Mouse (Mus musculus) gastrocnemius, postnatal 14 days (tissue): ENCODE results near the gene Ccdc78. TPM values are rescaled to one million over a fixed set of nuclear protein-coding genes. Genes with fewer than 3 reads are reported as not detected.
"Not testable (repeated sequence)": the region's sequence is repeated elsewhere in the genome, so short reads cannot be mapped to it uniquely, and the experiment has no call there.

ENCODE experiments used
- DNase-seq: peaks from one replicate; pipeline ENCODE4 v3.0.0; 2021; ENCODE audit warnings: mixed read lengths
- intact Hi-C: fragments of 180-260 bp; cut with DNase I; formaldehyde crosslinking; loops from one replicate; pipeline ENCODE4 v1.15.1; 2025; ENCODE audit warnings: low total_unique reads
- total RNA-seq, 2 experiments: library from RNA; stranded (reverse); gene quantifications; 2 replicates each; pipeline ENCODE4 v1.2.3; 2021

Gene Ccdc78
- total RNA-seq, 2 experiments from 2014 or later = not detected

DNA sequence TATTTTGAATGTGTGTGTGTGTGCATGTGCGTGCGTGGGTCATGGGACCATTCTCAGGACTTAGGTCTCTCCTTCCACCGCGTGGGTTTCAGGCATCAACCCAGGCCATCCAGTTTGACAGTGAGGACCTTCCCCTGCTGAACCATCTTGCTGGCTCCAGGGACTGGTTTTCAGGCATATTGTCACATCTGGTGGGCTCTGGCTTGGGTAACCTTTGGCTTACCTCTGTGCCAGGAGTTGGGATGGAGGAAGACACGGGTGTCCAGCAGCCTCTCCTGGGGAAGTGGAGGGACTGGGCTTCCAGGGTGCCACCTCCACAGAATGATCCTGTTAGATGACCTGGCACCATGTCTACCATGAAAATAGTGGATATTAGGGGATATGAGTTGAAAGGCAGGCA, 8.4 kb upstream of the Ccdc78 start:
- intact Hi-C loops = no loop called here
- DNase-seq = no peak

DNA sequence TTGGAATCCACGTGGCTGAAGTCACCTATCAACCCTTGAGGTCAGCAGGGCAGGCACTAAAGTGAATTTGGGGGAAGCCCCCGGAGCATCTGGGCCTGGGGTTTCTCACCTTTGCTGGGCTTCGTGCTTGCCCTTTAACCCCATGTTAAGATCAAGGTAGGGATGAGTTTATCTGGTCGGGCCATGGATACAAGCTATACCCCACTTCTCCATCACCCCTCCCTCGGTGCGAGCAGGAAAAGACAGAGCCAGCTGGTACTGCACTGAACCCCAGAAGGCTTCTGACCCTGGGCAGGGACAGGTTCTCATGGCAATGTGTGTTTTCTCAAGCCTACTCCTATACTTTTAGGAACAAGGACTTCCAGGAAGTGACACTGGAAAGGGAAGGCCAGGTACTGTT, 5.0 kb upstream of the Ccdc78 start:
- intact Hi-C loops = no loop called here
- no peak for DNase-seq

DNA sequence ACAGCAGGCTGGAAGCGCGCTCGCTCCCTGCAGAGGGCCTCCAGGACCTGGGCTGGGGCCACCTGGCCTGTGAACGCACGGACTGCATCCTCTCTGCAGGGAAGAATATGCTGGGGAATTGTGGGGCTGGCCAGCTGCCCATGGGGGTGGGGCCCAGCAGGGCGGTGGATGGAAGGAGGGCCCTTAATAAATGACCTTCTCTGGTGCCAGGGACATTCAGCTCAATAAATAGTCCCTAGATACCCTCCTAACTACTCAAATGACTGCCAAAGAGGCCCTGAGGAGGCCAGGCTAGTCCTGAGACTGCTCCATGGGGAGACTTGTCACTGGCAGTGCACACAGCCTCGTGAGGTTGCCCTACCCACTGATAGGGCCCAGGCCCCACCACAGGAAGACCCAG, 3.3 kb upstream of the Ccdc78 start:
- DNase-seq = no peak
- intact Hi-C loops = no loop called here

DNA sequence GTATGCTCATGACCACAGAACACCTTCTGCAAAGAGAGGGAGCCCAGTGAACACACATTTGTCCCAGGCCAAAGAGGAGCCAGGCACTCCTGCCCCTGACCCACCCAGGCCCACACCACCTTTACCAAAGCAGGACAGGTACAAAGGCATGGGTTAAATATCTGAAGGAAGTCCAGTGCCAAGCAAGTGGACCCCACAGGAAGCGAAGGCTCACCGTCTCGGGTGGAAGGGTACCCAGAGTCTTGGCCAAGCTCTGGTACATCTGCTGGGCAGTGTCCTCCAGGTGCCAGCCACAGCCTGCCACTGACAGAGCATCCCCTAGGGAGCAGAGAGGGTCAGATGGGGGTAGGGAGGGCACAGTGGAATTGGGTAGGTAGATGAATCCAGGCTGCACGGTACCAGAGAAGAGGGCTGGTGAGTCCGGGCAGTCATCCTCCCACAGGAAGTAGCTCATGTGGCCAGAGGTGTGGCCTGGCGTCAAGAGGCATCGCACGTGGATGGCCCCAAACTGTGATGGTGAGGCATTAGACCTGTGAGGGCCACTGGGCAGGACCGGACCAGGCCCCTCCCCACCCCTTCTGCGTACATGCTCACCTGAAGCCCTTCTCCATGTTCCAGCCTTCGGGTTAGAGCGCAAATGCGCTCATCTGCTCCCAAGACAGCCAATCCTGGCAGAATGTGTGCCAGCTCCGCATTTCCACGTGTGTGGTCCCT, 2.4 kb upstream of the Ccdc78 start:
- no peak for DNase-seq
- intact Hi-C loops = no loop called here

GRCm38 (mm10) chr17:25785281-25785745, 1.1 kb upstream of the Ccdc78 start, which contains the start of gene Haghl:
Gene Haghl (minus strand): TSS chr17:25785673.
- intact Hi-C loops = no loop called here

GRCm38 (mm10) chr17:25786781-25787504, 563 bp downstream of the Ccdc78 start:
- no peak for DNase-seq
- intact Hi-C loops = no loop called here

More at GRCm38 (mm10) chr17:25785281-25785745, 1.1 kb upstream of the Ccdc78 start, which contains the start of gene Haghl:
- peak; percentile 95 for DNase-seq

DNA sequence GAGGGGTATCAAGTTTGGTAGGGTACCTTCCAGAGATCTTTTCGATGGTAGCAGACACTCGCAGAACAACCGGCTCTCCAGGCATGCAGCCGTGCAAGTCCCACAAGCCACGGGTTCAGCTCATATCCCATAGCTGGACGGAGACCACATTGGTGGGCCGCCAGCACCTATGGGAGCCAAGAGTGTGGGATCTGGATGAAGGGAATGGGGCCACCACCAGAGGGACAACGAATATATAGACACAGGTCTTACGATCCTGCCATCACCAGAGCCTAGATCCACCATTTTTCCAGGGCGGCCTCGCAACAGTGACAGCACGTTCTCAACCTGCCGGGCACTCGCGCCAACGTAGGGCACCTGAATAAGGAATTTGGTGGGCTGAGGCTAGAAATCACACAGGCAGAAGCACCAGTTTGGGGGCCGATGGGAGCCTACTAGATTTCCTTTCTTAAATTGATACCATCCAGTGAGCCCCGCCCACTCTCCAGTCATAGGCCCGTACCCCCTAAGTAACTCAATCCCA, 5.0 kb downstream of the Ccdc78 start:
- DNase-seq = no peak
- intact Hi-C loops = no loop called here

GRCm38 (mm10) chr17:25791843-25792527, 5.6 kb downstream of the Ccdc78 start:
- intact Hi-C loops = no loop called here
- peak; percentile 84 for DNase-seq

GRCm38 (mm10) chr17:25792615-25793014, 6.2 kb downstream of the Ccdc78 start, which contains the start of gene Fam173a:
Gene Fam173a (minus strand): TSS chr17:25792901.
- DNase-seq = peak; percentile 84
- intact Hi-C loops = no loop called here

GRCm38 (mm10) chr17:25794197-25794596, 7.8 kb downstream of the Ccdc78 start:
- DNase-seq = no peak
- intact Hi-C loops = no loop called here

GRCm38 (mm10) chr17:25794998-25795397, 8.6 kb downstream of the Ccdc78 start:
- intact Hi-C loops = loop anchor here (5.0 kb wide), 1 partner anchor 63 kb away; no protein-coding TSS in a partner anchor
- no peak for DNase-seq

GRCm38 (mm10) chr17:25795609-25796092, 9.3 kb downstream of the Ccdc78 start, which contains the start of gene AC134908.4:
Gene AC134908.4 (minus strand): TSS chr17:25795659.
- DNase-seq = no peak
- intact Hi-C loops = loop anchor here (5.0 kb wide), 1 partner anchor 63 kb away; no protein-coding TSS in a partner anchor

- peak; percentile 63 for DNase-seq
- intact Hi-C loops = loop anchor here (5.0 kb wide), 1 partner anchor 64 kb away; no protein-coding TSS in a partner anchor
Observed at GRCm38 (mm10) chr17:25796211-25796771, 9.9 kb downstream of the Ccdc78 start.

DNA sequence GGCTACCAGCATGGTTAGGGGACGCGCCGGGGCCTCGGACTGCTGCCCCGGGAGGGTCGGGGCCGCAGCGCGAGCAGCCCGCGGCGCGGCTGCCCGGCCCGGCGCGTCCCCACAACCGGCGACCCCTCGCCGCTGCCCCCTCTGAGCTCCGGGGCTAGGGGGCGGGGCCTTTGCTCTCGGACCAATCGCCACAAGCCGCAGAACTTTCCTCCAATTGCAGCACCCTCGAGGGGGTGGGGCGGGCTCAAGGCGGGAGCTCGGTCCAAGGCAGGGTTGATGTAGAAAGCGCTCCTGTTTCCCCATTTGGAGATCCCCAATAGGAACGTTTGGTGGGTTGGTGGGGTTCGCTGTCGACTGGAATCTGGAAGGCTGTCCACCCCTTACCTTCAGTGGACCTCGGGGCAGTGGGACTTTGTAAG, 10.6 kb downstream of the Ccdc78 start, which contains the start of gene Metrn:
Gene Metrn (minus strand): TSS at position 186 of the 419 bp plus-strand sequence.
- intact Hi-C loops = loop anchor here (5.0 kb wide), 1 partner anchor 65 kb away; no protein-coding TSS in a partner anchor
- peak; percentile 92 for DNase-seq

DNA sequence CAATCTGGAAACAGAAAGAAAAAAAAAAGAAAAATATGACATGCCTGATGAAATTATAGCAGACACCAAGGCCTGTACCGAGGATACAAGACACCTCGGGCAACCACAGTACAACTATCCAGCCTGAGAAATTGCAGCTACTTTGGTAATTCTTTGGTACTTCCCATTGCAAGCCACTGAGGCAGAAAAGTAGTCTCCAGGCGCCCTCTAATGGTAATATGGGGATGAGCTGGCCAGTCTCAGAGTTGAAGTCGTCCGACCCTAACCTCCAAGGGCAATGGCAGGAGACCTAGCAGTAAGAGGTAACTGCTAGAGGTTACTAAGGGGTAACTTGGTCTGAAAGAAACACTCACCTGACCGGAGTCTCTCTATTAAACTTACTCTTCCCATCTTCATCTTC, 14.6 kb downstream of the Ccdc78 start:
- intact Hi-C loops = no loop called here
- peak; percentile 52 for DNase-seq

- peak; percentile 70 for DNase-seq
- intact Hi-C loops = loop anchor here (2.0 kb wide), 1 partner anchor 30 kb away; the partner anchor contains the start of gene Narfl
Observed at GRCm38 (mm10) chr17:25802825-25803517, 16.6 kb downstream of the Ccdc78 start.

- DNase-seq = no peak
- intact Hi-C loops = no loop called here
Observed at GRCm38 (mm10) chr17:25806507-25806906, 20.1 kb downstream of the Ccdc78 start.

GRCm38 (mm10) chr17:25807452-25807851, 21.1 kb downstream of the Ccdc78 start:
- DNase-seq, intact Hi-C loops: not testable (repeated sequence)
